Mouse (Mus musculus) hindbrain, postnatal 0 days (tissue): ENCODE measurements around the gene Gm10282. TPM values are rescaled to one million over a fixed set of nuclear protein-coding genes. Genes with fewer than 3 reads are reported as not detected.

Experiments
- ATAC-seq: fragments of 200-750 bp; cut with Nextera tagmentation; 2 replicates; pipeline ENCODE4 v1.8.0; 2017; ENCODE audit warnings: mild to moderate bottlenecking, moderate TSS enrichment, moderate library complexity
- DNase-seq: peaks from one replicate; pipeline ENCODE4 v3.0.0-alpha.2; 2015; ENCODE audit warnings: low spot score
- H3K27ac ChIP-seq: fragments of 300-500 bp; sonication (generic); 2 replicates; pipeline ENCODE4 v1.5.1; 2014; ENCODE audit warnings: mild to moderate bottlenecking
- H3K27me3 ChIP-seq: fragments of 300-500 bp; sonication (generic); 2 replicates; pipeline ENCODE4 v1.6.1; 2014; ENCODE audit warnings: low read length, mixed read lengths; ENCODE audit not compliant: insufficient read depth
- H3K36me3 ChIP-seq: fragments of 300-500 bp; sonication (generic); 2 replicates; pipeline ENCODE4 v1.6.1; 2014; ENCODE audit warnings: low read length, mixed read lengths; ENCODE audit not compliant: insufficient read depth
- H3K4me1 ChIP-seq: fragments of 300-500 bp; sonication (generic); 2 replicates; pipeline ENCODE4 v1.6.1; 2014; ENCODE audit warnings: antibody characterized with exemption, low read length, mixed read lengths; ENCODE audit not compliant: insufficient read depth
- H3K4me2 ChIP-seq: fragments of 300-500 bp; sonication (generic); 2 replicates; pipeline ENCODE4 v1.6.1; 2014; ENCODE audit warnings: low read depth, mild to moderate bottlenecking, low read length, moderate library complexity, mixed read lengths
- H3K4me3 ChIP-seq: fragments of 300-500 bp; sonication (generic); 2 replicates; pipeline ENCODE4 v1.5.1; 2014; ENCODE audit warnings: low read length
- H3K9ac ChIP-seq: fragments of 300-500 bp; sonication (generic); replicated peaks from 2 replicates; pipeline ENCODE4 v1.6.1; 2014; ENCODE audit warnings: mild to moderate bottlenecking, low read length, moderate library complexity, mixed read lengths
- H3K9me3 ChIP-seq: fragments of 300-500 bp; sonication (generic); 2 replicates; pipeline ENCODE4 v1.6.1; 2016; ENCODE audit warnings: low read length, mixed read lengths
- CTCF ChIP-seq: IDR thresholded peaks from 2 replicates; pipeline ENCODE4 v1.5.1; 2016; ENCODE audit warnings: antibody characterized with exemption, control low read depth, low read depth
- WGBS: fragments of 180-500 bp; shearing (Covaris S2); extraction: QIAGEN DNeasy Blood & Tissue Kit; methylation state at CpG from one replicate; pipeline ENCODE4 v1.1.7; 2014; 5-methylcytosine and 5-hydroxymethylcytosine counted together
- polyA plus RNA-seq: library from polyadenylated mRNA; unstranded; fragments of >200 nt; fragmentation: Nextera tagmentation; extraction: Ambion mirVana; gene quantifications from 2 replicates; pipeline ENCODE4 v1.2.1, GENCODE M21; 2015
- total RNA-seq: library from RNA; depleted of rRNA; stranded (reverse); fragments of >200 nt; gene quantifications from 2 replicates; pipeline ENCODE4 v1.2.3, GENCODE M21; 2014; rRNA removed

The Gm10282 gene
- total and polyA plus RNA-seq, 2 experiments from 2014 or later: 1.5 to 12.3 TPM

DNA sequence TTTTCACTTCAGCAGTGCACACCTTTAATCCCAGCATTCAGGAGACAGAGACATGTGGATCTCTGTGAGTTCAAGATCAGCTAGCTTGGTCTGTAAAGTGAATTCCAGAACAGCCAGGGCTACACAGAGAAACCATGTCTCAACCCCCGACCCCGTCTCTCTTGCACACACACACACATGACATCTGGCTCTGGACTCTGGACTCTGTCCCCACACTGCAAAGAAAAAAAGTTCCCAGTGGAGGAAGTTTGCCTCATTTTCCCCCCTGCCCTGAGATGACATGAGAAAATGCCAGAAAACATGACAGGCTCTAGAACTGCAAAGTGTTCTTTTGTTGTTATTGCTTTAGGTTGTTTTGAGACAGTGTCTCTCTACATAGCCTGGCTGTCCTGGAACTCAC is 45.2 kb downstream of the Gm10282 start:
- Histone ChIP-seq H3K27ac (no peak overlapping the region), H3K4me1 (no peaks in the 10 kb centered on the region), H3K27me3 (no peaks in the 10 kb centered on the region), H3K4me3 (no peak overlapping the region), H3K9me3 (no peaks in the 10 kb centered on the region), H3K9ac (no peak overlapping the region), H3K4me2 (no peak overlapping the region), H3K36me3 (peaks cover 10% of the 10 kb centered on the region; the same call in 1 of the 2 replicates)
- no peak for ATAC-seq
- DNase-seq: no peak
- TF ChIP-seq CTCF: no peak
- WGBS: 72% methylated on average over 2 of the region's 2 CpGs

DNA sequence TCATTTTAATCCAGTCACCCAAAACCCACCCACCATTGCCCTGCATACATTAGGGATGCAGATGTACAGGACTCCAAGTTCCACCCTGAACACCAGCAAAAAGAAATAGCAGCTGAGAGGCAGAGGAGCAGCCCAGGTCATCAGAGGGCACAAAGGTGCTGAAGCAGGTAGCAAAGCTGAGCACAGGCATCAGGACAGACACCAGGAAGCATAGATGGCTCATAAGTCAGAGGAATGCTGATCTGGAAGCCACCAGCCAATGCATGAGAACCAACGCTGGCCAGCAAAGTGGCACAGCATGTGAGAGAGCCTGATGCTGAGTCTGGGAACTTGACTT is 47.2 kb downstream of the Gm10282 start:
- ATAC-seq: no peak
- Histone ChIP-seq H3K4me2 (no peak overlapping the region), H3K4me3 (no peak overlapping the region), H3K27me3 (no peaks in the 10 kb centered on the region), H3K27ac (no peak overlapping the region), H3K4me1 (no peaks in the 10 kb centered on the region), H3K36me3 (peaks cover 21% of the 10 kb centered on the region), H3K9ac (no peak overlapping the region), H3K9me3 (no peaks in the 10 kb centered on the region)
- DNase-seq: no peak
- no peak for TF ChIP-seq CTCF
- WGBS: 85% methylated on average over 1 of the region's 1 CpGs

DNA sequence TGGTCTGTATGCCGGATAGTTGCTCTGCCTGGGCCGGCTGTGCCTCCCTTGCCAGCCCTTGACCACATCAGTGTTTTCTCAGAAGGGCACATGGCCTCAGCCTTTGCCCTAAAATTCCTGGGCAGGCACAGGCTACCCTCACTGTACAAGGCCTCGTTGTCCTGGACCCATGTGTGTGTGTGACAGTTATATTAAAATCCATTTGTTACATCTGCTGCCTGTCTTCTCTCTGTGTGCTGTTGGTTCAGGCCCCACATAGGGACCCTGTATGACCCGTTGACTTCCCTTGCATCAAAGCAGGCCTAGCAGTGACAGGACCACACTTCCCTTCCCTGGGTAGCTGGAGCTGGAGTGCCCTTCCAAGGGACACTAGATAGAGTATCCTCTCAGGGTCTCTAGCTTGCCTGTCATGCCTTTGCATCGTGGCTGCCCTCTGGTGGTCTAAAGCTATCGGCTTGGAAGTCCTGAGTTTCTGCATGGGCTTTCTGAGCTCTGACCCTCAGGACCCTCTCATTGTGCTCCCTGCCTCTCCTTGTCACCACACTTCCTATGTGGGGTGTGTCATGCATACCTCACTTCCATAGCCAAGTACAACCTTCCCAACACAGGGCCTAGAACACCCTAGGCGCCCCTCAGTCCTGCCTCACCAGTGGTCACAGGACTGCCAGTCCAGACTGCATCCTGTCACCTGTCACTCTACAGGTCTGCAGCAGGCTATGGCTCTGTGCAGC is 47.7 kb downstream of the Gm10282 start:
- ATAC-seq: peak; percentile 38; the same call in 1 of the 2 replicates
- Histone ChIP-seq H3K27ac (no peak overlapping the region), H3K9me3 (no peaks in the 10 kb centered on the region), H3K27me3 (no peaks in the 10 kb centered on the region), H3K4me2 (no peak overlapping the region), H3K4me1 (no peaks in the 10 kb centered on the region), H3K9ac (no peak overlapping the region), H3K36me3 (peaks cover 26% of the 10 kb centered on the region), H3K4me3 (no peak overlapping the region)
- DNase-seq: peak; percentile 72
- WGBS: 46% methylated on average over 7 of the region's 7 CpGs
- peak; percentile 82 for TF ChIP-seq CTCF

Other genes starting within 250 kb of the Gm10282 start
- not detected in 2 replicates for gene Olfr373, start 222.1 kb downstream of the Gm10282 start, total RNA-seq
- 0.04 TPM in 1 of 2 replicates, not detected in the other for gene Olfr373, start 222.1 kb downstream of the Gm10282 start, polyA plus RNA-seq
- not detected in 2 replicates for gene Olfr374, start 198.2 kb downstream of the Gm10282 start, total RNA-seq
- not detected in 2 replicates for gene Olfr374, start 198.2 kb downstream of the Gm10282 start, polyA plus RNA-seq
- 76.2 and 83.2 TPM in 2 replicates for gene Tpm4, start 170.3 kb downstream of the Gm10282 start, total RNA-seq
- gene Tpm4, start 170.3 kb downstream of the Gm10282 start, polyA plus RNA-seq: 124 and 127 TPM in 2 replicates
- gene Rab8a, start 144.1 kb downstream of the Gm10282 start, total RNA-seq: 26.6 and 29.5 TPM in 2 replicates
- gene Rab8a, start 144.1 kb downstream of the Gm10282 start, polyA plus RNA-seq: 64.8 and 71.5 TPM in 2 replicates
- not detected in 2 replicates for gene Hsh2d, start 115.6 kb downstream of the Gm10282 start, total RNA-seq
- gene Hsh2d, start 115.6 kb downstream of the Gm10282 start, polyA plus RNA-seq: 0.14 TPM in 1 of 2 replicates, not detected in the other
- not detected in 2 replicates for gene Cib3, start 92.4 kb downstream of the Gm10282 start, total RNA-seq
- gene Cib3, start 92.4 kb downstream of the Gm10282 start, polyA plus RNA-seq: not detected in 2 replicates
- not detected in 2 replicates for gene Gm11034, start 91.6 kb downstream of the Gm10282 start, total RNA-seq
- gene Gm11034, start 91.6 kb downstream of the Gm10282 start, polyA plus RNA-seq: not detected in 2 replicates
- gene Fam32a, start 85.5 kb downstream of the Gm10282 start, total RNA-seq: 90.0 and 94.7 TPM in 2 replicates
- gene Fam32a, start 85.5 kb downstream of the Gm10282 start, polyA plus RNA-seq: 78.9 and 83.2 TPM in 2 replicates
- 76.8 and 81.3 TPM in 2 replicates for gene Ap1m1, start 65.2 kb downstream of the Gm10282 start, total RNA-seq
- gene Ap1m1, start 65.2 kb downstream of the Gm10282 start, polyA plus RNA-seq: 197 and 216 TPM in 2 replicates
- gene Klf2, start 13.8 kb upstream of the Gm10282 start, total RNA-seq: 4.3 and 8.2 TPM in 2 replicates
- gene Klf2, start 13.8 kb upstream of the Gm10282 start, polyA plus RNA-seq: 8.8 and 9.9 TPM in 2 replicates
- 49.6 and 66.0 TPM in 2 replicates for gene Eps15l1, start 116.2 kb upstream of the Gm10282 start, total RNA-seq
- 43.4 and 45.5 TPM in 2 replicates for gene Eps15l1, start 116.2 kb upstream of the Gm10282 start, polyA plus RNA-seq
- gene Calr3, start 138.6 kb upstream of the Gm10282 start, total RNA-seq: 0.40 and 0.42 TPM in 2 replicates
- 1.4 and 1.9 TPM in 2 replicates for gene Calr3, start 138.6 kb upstream of the Gm10282 start, polyA plus RNA-seq
- gene 1700030K09Rik, start 138.6 kb upstream of the Gm10282 start, total RNA-seq: 8.6 and 11.3 TPM in 2 replicates
- gene 1700030K09Rik, start 138.6 kb upstream of the Gm10282 start, polyA plus RNA-seq: 13.1 and 13.2 TPM in 2 replicates
- gene Cherp, start 170.0 kb upstream of the Gm10282 start, total RNA-seq: 27.0 and 90.6 TPM in 2 replicates
- 37.3 and 40.3 TPM in 2 replicates for gene Cherp, start 170.0 kb upstream of the Gm10282 start, polyA plus RNA-seq
- gene Slc35e1, start 187.4 kb upstream of the Gm10282 start, total RNA-seq: 57.3 and 65.8 TPM in 2 replicates
- gene Slc35e1, start 187.4 kb upstream of the Gm10282 start, polyA plus RNA-seq: 12.5 and 12.9 TPM in 2 replicates
- 12.4 and 15.2 TPM in 2 replicates for gene Med26, start 243.0 kb upstream of the Gm10282 start, total RNA-seq
- 14.0 and 15.5 TPM in 2 replicates for gene Med26, start 243.0 kb upstream of the Gm10282 start, polyA plus RNA-seq